Mouse (Mus musculus): ENCODE results near the gene Arsb. TPM values are rescaled to one million over a fixed set of nuclear protein-coding genes. Genes with fewer than 3 reads are reported as not detected.

The Arsb gene
- 4.9 and 5.5 TPM in 2 replicates for polyA plus RNA-seq (2015; fragmentation: Nextera tagmentation; extraction: Ambion mirVana)

DNA sequence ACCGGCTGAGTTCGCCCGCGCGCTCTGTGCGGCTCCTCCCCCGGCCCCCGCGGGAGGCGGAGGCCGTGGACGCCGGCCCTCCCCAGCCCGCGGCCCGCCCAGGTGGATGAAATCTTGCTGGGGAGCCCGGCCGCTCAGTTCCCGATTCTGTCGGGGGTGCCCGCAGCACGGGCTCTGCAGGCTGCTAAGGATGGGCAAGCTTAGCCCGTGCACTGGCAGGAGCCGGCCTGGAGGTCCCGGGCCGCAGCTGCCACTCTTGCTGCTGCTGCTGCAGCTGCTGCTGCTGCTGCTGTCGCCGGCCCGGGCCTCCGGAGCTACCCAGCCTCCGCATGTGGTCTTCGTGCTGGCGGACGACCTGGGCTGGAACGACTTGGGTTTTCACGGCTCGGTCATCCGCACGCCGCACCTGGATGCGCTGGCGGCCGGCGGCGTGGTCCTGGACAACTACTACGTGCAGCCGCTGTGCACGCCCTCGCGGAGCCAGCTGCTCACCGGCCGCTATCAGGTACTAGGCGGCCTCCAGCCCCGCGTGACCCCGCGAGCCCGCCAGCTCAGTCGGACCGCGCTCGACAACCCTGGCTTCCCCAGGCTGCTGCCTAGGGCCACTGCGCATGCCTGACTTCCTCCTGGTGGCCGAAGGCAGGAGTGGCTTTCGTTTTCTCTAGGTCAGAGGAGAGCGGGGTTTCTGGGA is at the start of gene Arsb:
Gene Arsb (plus strand): TSS at position 43 of the 691 bp plus-strand sequence.
- Histone ChIP-seq H3K4me1 (replicated peaks; ENCODE audit: control insufficient read depth, insufficient read depth) (no peaks in the 10 kb centered on the region), H3K9ac (ENCODE audit: low read length) (peak within 1 kb of the TSS; percentile 82), H3K27me3 (ENCODE audit: control insufficient read depth, insufficient read depth, low read length) (no peaks in the 10 kb centered on the region), H3K4me3 (ENCODE audit: low read depth, low read length) (peak within 1 kb of the TSS; percentile 73), H3K36me3 (ENCODE audit: control insufficient read depth, insufficient read depth, low read length) (no peaks in the 10 kb centered on the region), H3K27ac (replicated peaks) (peak within 1 kb of the TSS; percentile 86), H3K4me2 (replicated peaks; ENCODE audit: low read depth) (peak within 1 kb of the TSS; percentile 99), H3K9me3 (ENCODE audit: control insufficient read depth, low read length) (no peaks in the 10 kb centered on the region)
- ATAC-seq (ENCODE audit: low FRiP score, low TSS enrichment) (peak; percentile 97), DNase-seq (ENCODE audit: low spot score) (peak; percentile 88)
- TF ChIP-seq CTCF (IDR thresholded peaks at IDR 0.05; ENCODE audit: low read depth) (peak; percentile 78), EP300 (optimal IDR thresholded peaks at IDR 0.05) (no peak)
- under 1% methylated on average over 59 of the region's 66 CpGs for WGBS

DNA sequence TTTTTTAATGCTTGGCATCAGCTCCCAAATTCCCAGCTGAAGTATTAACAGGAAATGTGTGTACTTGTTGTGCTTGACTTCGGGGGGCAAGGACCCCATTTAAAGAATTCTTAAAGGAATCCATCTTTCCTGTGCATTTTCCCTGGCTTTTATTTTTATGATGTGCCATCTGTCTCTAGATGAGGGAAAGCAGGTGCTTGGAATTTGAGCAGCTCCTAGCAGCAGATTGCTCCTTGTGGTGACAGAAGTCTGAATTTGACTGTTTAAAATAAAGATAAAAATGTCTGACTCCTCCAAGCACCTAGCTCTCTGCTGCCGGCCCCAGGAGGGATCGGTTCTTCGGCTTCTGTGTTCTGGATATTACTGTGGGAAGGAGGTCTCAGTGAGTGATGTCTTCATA is 49.5 kb upstream of the Arsb start:
- DNase-seq (ENCODE audit: low spot score) = no peak
- Histone ChIP-seq H3K4me3 (ENCODE audit: low read depth, low read length) (no peak overlapping the region), H3K4me1 (replicated peaks; ENCODE audit: control insufficient read depth, insufficient read depth) (no peaks in the 10 kb centered on the region), H3K36me3 (ENCODE audit: control insufficient read depth, insufficient read depth, low read length) (no peaks in the 10 kb centered on the region), H3K9ac (ENCODE audit: low read length) (no peak overlapping the region), H3K4me2 (replicated peaks; ENCODE audit: low read depth) (no peak overlapping the region), H3K27ac (replicated peaks) (no peak overlapping the region), H3K27me3 (ENCODE audit: control insufficient read depth, insufficient read depth, low read length) (no peaks in the 10 kb centered on the region), H3K9me3 (ENCODE audit: control insufficient read depth, low read length) (no peaks in the 10 kb centered on the region)
- WGBS = 71% methylated on average over 4 of the region's 4 CpGs
- TF ChIP-seq CTCF (IDR thresholded peaks at IDR 0.05; ENCODE audit: low read depth) (no peak), EP300 (optimal IDR thresholded peaks at IDR 0.05) (no peak)
- ATAC-seq (ENCODE audit: low FRiP score, low TSS enrichment) = no peak

GRCm38 (mm10) chr13:93723455-93723854 is 48.0 kb upstream of the Arsb start:
- DNase-seq (ENCODE audit: low spot score) (no peak), ATAC-seq (ENCODE audit: low FRiP score, low TSS enrichment) (no peak)
- no peaks in the 10 kb centered on the region for H3K36me3 ChIP-seq (ENCODE audit: control insufficient read depth, insufficient read depth, low read length)
- TF ChIP-seq CTCF (IDR thresholded peaks at IDR 0.05; ENCODE audit: low read depth) (no peak), EP300 (optimal IDR thresholded peaks at IDR 0.05) (no peak)
- H3K27me3 ChIP-seq (ENCODE audit: control insufficient read depth, insufficient read depth, low read length) = no peaks in the 10 kb centered on the region
- H3K4me1 ChIP-seq (replicated peaks; ENCODE audit: control insufficient read depth, insufficient read depth) = no peaks in the 10 kb centered on the region
- no peaks in the 10 kb centered on the region for H3K9me3 ChIP-seq (ENCODE audit: control insufficient read depth, low read length)
- H3K4me3 ChIP-seq (ENCODE audit: low read depth, low read length) = no peak overlapping the region
- no peak overlapping the region for H3K4me2 ChIP-seq (replicated peaks; ENCODE audit: low read depth)
- 78% methylated on average over 3 of the region's 3 CpGs for WGBS
- H3K27ac ChIP-seq (replicated peaks) = no peak overlapping the region
- H3K9ac ChIP-seq (ENCODE audit: low read length) = no peak overlapping the region

GRCm38 (mm10) chr13:93724206-93724605 is 47.2 kb upstream of the Arsb start:
- ATAC-seq (ENCODE audit: low FRiP score, low TSS enrichment) (no peak), DNase-seq (ENCODE audit: low spot score) (no peak)
- Histone ChIP-seq H3K36me3 (ENCODE audit: control insufficient read depth, insufficient read depth, low read length) (no peaks in the 10 kb centered on the region), H3K4me2 (replicated peaks; ENCODE audit: low read depth) (no peak overlapping the region), H3K4me3 (ENCODE audit: low read depth, low read length) (no peak overlapping the region), H3K9me3 (ENCODE audit: control insufficient read depth, low read length) (no peaks in the 10 kb centered on the region), H3K27ac (replicated peaks) (no peak overlapping the region), H3K9ac (ENCODE audit: low read length) (no peak overlapping the region), H3K4me1 (replicated peaks; ENCODE audit: control insufficient read depth, insufficient read depth) (no peaks in the 10 kb centered on the region), H3K27me3 (ENCODE audit: control insufficient read depth, insufficient read depth, low read length) (no peaks in the 10 kb centered on the region)
- TF ChIP-seq CTCF (IDR thresholded peaks at IDR 0.05; ENCODE audit: low read depth) (peak; percentile 77), EP300 (optimal IDR thresholded peaks at IDR 0.05) (no peak)
- WGBS = 24% methylated on average over 2 of the region's 2 CpGs

DNA sequence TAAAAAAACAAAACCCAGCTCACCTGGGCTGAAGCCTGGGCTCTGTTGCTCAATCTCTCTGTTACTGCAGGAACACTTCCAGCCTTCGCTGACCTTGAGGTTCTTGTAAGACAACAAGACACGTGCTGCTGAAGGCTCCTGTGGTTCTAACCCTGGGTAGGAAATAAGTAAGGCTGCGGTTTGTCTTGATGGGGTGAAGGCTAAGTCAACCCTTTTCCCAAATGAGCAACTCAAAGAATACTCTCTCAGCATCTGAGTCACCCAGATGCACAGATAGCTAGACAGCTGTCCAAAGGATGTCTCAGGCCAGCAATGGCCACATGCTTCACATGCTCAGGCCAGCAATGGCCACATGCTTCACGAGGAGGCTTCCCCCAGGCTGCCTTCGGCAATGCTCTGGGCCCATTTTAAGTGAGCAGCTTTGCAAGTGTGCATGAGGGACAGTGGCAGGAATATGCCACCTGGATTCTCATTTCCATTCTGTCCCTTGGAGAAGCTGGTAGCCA is 36.2 kb upstream of the Arsb start:
- H3K4me2 ChIP-seq (replicated peaks; ENCODE audit: low read depth) = no peak overlapping the region
- no peaks in the 10 kb centered on the region for H3K27me3 ChIP-seq (ENCODE audit: control insufficient read depth, insufficient read depth, low read length)
- no peaks in the 10 kb centered on the region for H3K9me3 ChIP-seq (ENCODE audit: control insufficient read depth, low read length)
- no peaks in the 10 kb centered on the region for H3K4me1 ChIP-seq (replicated peaks; ENCODE audit: control insufficient read depth, insufficient read depth)
- H3K4me3 ChIP-seq (ENCODE audit: low read depth, low read length) = no peak overlapping the region
- no peak for DNase-seq (ENCODE audit: low spot score)
- H3K9ac ChIP-seq (ENCODE audit: low read length) = no peak overlapping the region
- ATAC-seq (ENCODE audit: low FRiP score, low TSS enrichment) = no peak
- H3K36me3 ChIP-seq (ENCODE audit: control insufficient read depth, insufficient read depth, low read length) = no peaks in the 10 kb centered on the region
- TF ChIP-seq CTCF (IDR thresholded peaks at IDR 0.05; ENCODE audit: low read depth) (no peak), EP300 (optimal IDR thresholded peaks at IDR 0.05) (no peak)
- 78% methylated on average over 5 of the region's 5 CpGs for WGBS
- H3K27ac ChIP-seq (replicated peaks) = no peak overlapping the region

DNA sequence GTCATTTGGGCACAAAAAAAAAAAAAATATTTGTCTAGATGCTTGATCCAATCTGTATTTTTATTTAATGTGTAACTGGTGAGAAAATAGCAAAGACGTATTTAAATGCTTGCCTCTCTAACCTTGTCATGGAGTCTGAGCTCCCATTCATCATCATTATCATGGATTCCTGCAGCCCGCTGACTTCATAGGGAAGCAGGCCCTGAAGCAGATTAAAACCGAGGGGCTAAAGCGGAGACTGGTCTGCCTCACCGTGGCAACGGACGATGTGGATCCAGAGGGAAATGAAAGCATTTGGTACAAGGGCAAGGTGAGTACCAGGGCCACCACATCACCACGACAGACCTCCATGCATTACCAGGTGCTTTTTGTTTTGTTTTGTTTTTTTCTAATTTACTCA is 27.3 kb upstream of the Arsb start:
- TF ChIP-seq CTCF (IDR thresholded peaks at IDR 0.05; ENCODE audit: low read depth) (no peak), EP300 (optimal IDR thresholded peaks at IDR 0.05) (no peak)
- no peaks in the 10 kb centered on the region for H3K27me3 ChIP-seq (ENCODE audit: control insufficient read depth, insufficient read depth, low read length)
- no peak overlapping the region for H3K4me3 ChIP-seq (ENCODE audit: low read depth, low read length)
- no peak overlapping the region for H3K27ac ChIP-seq (replicated peaks)
- H3K4me2 ChIP-seq (replicated peaks; ENCODE audit: low read depth) = no peak overlapping the region
- ATAC-seq (ENCODE audit: low FRiP score, low TSS enrichment) = no peak
- no peaks in the 10 kb centered on the region for H3K9me3 ChIP-seq (ENCODE audit: control insufficient read depth, low read length)
- H3K36me3 ChIP-seq (ENCODE audit: control insufficient read depth, insufficient read depth, low read length) = no peaks in the 10 kb centered on the region
- no peak for DNase-seq (ENCODE audit: low spot score)
- H3K4me1 ChIP-seq (replicated peaks; ENCODE audit: control insufficient read depth, insufficient read depth) = no peaks in the 10 kb centered on the region
- 49% methylated on average over 8 of the region's 8 CpGs for WGBS
- no peak overlapping the region for H3K9ac ChIP-seq (ENCODE audit: low read length)

All from stomach, postnatal 0 days (tissue).